Mouse (Mus musculus) lung, postnatal 0 days (tissue): ENCODE results near the gene Tns3.

Source experiments
- CTCF ChIP-seq: IDR thresholded peaks from 2 replicates; pipeline ENCODE4 v1.5.1; 2016; ENCODE audit warnings: antibody characterized with exemption, mild to moderate bottlenecking
- EP300 ChIP-seq: IDR thresholded peaks from 2 replicates; pipeline ENCODE4 v1.6.1; 2016; ENCODE audit warnings: antibody characterized with exemption, mild to moderate bottlenecking, control low read depth

DNA sequence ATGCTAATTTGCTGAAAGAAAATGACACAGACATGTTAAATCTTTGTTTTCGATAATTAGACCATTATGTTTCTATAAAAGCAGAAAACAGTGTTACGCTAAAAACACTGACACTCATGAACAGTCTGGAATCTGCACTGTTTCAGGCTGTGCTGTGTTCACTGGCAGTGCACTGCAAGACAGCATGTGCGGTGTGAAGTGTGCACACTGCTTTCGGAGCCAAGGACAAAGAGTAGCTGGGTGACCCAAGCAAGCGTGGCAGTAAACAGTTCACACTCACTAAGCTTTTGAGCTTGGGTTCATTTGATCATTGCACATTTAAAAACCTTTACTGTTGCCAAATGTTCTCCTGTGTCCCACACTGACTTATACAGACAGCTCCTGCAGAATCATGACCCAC, 32.2 kb downstream of the Tns3 start:
- TF ChIP-seq CTCF (no peak), EP300 (no peak)
